Mouse (Mus musculus) left cerebral cortex, postnatal 10 days (tissue): ENCODE measurements around the gene Lemd1. TPM values are rescaled to one million over a fixed set of nuclear protein-coding genes. Genes with fewer than 3 reads are reported as not detected.

Experiments
- DNase-seq, 2 experiments: peaks; one replicate each; pipeline ENCODE4 v3.0.0; 2021 to 2022; ENCODE audit warnings: low spot score in 2 of 2, mixed read lengths in 1 of 2; ENCODE audit errors: extremely low spot score in 1 of 2
- intact Hi-C: fragments of 180-260 bp; cut with DNase I; formaldehyde crosslinking; loops from one replicate; pipeline ENCODE4 v1.15.1; 2025
- total RNA-seq, 2 experiments: library from RNA; stranded (reverse); gene quantifications; 2 replicates each; pipeline ENCODE4 v1.2.3; 2021

Gene Lemd1
- total RNA-seq, 2 experiments from 2014 or later = 4.4 to 5.2 TPM

DNA sequence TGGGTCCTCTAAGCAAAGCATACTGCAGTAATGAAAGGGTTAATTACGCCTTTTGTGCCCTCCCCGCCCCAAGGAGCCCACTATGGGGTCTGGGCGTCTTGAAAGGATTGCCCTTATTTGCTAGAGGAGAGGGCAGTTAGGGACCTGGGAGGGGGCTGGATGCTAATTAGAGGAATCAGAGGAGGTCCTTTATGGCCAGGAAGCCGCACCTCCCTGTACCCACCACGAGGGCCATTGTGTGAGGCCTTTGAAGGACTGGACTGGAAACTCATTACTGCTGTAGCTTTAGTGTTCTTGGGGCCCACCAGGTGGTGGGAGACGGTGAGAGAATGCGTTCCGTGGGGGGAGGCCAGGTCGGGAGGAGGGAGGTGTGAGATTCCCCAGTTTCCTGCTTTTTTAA lies 6.4 kb downstream of the Lemd1 start:
- intact Hi-C loops = no loop called here
- no peak for DNase-seq

DNA sequence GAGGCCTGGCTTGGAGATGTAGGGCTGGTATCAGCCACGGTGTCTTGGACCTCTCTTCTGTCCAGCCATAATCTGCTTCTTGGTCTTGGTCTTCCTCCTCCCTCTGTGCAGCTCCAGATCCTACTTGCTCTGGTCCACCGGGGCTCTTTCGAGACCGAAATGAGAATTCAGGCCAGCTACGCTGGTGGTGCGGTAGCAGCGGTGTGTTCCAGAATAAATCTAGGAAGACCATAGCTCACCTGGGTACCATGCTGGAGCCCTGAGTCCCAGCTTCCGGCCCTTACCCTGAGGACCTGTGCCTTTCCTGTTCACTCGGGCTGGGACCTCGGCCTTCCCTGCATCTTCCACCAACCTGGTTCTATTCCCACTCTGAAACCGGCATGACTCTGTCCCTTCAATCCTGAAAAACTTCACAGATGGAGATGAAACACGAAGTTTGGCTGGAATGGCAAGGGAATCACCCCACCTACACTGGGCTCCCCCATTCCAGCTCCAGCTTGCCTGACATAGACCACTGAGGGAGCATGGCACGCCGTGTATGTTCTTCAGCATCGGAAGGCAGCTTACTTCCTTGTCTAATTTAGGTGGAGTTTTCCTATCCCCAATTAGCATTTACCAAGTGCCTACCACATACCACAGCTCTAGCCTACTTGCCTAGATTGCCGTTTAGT lies 7.3 kb downstream of the Lemd1 start:
- intact Hi-C loops = no loop called here
- DNase-seq = no peak

DNA sequence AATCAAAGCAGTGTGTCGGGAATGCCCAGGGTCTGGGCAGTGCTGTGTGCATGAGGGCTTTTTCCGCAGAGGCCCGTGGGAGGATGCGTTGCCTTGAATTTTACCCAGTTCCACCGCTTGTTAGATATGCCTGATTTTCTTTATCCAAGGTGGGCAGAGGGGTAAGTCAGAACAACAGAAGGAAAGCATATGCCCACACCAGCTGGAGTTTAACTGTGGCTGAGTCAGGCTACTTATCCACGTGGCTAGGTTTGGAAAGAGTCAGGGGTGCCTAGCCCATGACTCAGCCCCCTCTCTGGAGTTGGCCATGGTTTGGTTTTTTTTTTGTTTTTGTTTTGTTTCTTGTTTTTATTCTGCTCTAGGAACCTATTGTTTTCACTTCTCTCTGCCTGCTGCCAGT lies 8.0 kb downstream of the Lemd1 start:
- DNase-seq = no peak
- intact Hi-C loops = no loop called here

- peak in 1 of 2 experiments; percentile 53 for DNase-seq
- intact Hi-C loops = loop anchor here (2.0 kb wide), 1 partner anchor 31 kb away; no protein-coding TSS in a partner anchor
Observed at GRCm38 (mm10) chr1:132199934-132200333, 8.7 kb downstream of the Lemd1 start.

DNA sequence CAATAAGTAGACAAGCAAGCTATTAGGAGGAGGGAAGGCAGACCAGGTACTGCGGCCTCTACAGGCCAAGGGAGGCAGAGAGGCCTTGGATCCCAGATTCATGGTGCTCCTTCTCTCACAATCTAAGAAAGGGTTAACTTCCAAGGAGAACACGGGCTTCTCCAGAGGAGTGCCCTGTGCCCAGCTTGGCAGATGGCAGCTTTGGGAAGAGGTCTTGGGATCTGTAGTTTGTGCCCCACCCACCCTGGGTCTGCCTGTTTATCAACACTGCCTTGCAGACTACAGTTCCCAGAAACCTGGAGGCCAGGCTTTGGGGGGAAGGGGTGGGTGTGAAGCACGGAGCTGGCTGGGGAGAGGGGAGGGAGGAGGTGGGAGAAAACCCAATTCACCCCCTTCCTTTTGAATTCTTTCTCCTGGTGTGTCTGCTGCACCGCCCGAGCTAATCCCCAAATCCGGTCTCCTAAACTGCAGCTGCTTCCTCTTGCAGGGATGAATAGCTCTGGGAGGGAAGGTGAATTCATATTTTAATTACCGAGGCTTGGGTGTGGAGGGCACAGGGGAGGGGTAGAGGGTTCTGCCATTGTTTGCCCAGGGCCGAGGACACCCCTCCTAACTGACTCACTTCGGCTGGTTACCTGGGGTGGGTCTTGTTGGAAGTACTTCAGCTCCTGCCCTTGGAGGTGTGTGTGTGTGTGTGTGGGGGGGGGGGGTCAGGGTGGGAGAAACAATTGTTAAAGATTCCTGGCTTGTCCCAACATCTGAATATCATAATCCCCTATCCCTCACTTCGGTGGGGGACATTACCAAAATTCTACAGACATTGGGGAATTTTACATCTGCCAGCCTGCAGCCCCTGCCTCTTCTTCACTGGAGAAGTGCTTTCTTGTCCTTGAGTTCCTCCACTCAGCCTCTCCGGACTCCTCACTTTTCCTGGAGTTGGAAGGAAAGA lies 9.6 kb downstream of the Lemd1 start:
- peak; percentile 83 to 85 for DNase-seq
- intact Hi-C loops = loop anchor here (2.0 kb wide), 1 partner anchor 32 kb away; no protein-coding TSS in a partner anchor

DNA sequence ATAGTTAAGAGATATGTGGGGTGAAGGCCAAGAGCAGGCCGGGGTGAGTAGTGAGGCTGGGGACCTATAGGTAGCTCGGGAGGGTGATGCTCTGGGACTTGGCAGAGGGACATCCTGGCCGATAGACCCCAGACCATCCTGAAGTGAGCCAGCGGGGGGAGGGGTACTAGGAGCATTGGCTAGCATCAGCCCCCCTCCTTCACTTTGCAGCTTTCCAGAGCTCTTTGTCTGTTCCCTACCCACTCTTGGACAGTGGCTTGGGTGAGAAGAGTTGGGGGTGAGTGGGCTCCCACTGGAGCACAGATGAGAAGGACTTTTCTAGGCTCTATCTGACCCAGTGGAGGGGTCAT lies 10.3 kb downstream of the Lemd1 start:
- intact Hi-C loops = loop anchor here (2.0 kb wide), 1 partner anchor 33 kb away; no protein-coding TSS in a partner anchor

DNA sequence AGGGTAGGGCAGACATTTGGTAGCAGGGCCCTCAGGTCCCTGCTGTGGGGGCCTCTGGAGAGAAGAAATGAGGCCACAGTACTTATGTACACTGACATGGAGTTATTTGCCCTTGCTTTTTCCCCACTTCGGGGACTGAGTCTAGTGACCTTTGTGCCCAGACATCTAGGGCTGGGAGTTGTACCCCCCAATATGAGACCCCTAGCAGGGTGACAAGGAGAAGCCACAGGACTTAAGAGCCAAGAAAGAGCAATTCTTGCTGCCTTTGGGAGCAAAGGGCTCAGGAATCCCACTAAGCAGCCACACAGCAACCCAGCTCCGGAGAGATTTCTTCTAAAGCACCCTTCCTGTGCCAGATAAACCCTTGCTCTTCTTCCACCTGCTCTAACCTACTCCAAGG lies 10.7 kb downstream of the Lemd1 start:
- intact Hi-C loops = loop anchor here (2.0 kb wide), 1 partner anchor 33 kb away; no protein-coding TSS in a partner anchor
- DNase-seq = no peak

More for the DNA sequence above, 10.3 kb downstream of the Lemd1 start:
- DNase-seq = no peak

GRCm38 (mm10) chr1:132202771-132203170 lies 11.5 kb downstream of the Lemd1 start:
- intact Hi-C loops = no loop called here
- DNase-seq = no peak

- no peak for DNase-seq
- intact Hi-C loops = no loop called here
Observed at GRCm38 (mm10) chr1:132205958-132206357, 14.7 kb downstream of the Lemd1 start.

DNA sequence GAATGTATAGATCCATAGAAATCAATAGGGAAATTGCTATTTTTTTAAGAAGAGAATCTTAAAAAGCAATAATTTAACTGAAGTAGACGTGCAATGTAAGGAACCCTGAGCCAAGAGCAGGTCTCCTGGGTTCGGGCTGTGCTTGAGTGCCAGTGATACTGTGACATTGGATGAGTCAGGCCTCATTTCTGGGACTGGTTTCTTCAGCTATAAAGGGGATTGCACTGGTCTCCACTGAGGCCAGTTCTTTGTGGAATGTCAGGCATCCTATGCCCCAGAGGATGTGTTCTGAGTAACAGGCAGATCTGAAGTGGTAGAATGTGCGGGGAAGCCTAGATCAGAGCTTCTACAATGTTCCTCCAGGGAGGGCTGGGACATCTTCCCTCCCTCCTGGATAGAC lies 15.6 kb downstream of the Lemd1 start:
- DNase-seq = no peak
- intact Hi-C loops = no loop called here

GRCm38 (mm10) chr1:132208154-132208553 lies 16.9 kb downstream of the Lemd1 start:
- intact Hi-C loops = no loop called here
- DNase-seq = peak in 1 of 2 experiments; percentile 75

GRCm38 (mm10) chr1:132209400-132209799 lies 18.2 kb downstream of the Lemd1 start:
- no peak for DNase-seq
- intact Hi-C loops = no loop called here

- intact Hi-C loops = loop anchor here (5.0 kb wide), 1 partner anchor 96 kb away; no protein-coding TSS in a partner anchor
- DNase-seq = peak in 1 of 2 experiments; percentile 46
Observed at GRCm38 (mm10) chr1:132210922-132211321, 19.7 kb downstream of the Lemd1 start.

GRCm38 (mm10) chr1:132211672-132212071 lies 20.4 kb downstream of the Lemd1 start:
- no peak for DNase-seq
- intact Hi-C loops = loop anchor here (5.0 kb wide), 1 partner anchor 96 kb away; no protein-coding TSS in a partner anchor

- intact Hi-C loops = loop anchor here (5.0 kb wide), 1 partner anchor 95 kb away; no protein-coding TSS in a partner anchor
- peak; percentile 86 to 88 for DNase-seq
Observed at GRCm38 (mm10) chr1:132212218-132212617, 21.0 kb downstream of the Lemd1 start.

DNA sequence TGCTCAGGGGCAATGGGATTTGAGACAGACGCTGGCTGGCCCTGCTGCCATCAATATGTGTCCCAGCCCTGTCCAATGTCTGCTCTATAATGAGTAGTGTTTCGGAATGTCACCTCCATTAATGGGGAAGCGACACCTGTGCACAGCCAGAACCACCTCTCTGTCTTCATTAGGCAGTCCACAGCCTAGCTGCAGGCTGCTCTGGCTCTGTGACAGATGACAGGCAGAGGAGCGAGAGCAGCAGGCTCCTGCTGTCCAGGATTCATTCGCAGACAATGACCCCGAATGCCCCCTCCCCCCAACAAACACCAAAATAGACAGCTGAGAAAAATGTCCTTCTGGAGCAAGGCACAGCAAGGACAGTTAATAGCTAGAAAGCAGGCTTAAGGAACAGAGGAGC lies 21.8 kb downstream of the Lemd1 start:
- intact Hi-C loops = loop anchor here (5.0 kb wide), 1 partner anchor 94 kb away; no protein-coding TSS in a partner anchor
- DNase-seq = no peak

- intact Hi-C loops = no loop called here
- no peak for DNase-seq
Observed at GRCm38 (mm10) chr1:132216276-132216675, 25.0 kb downstream of the Lemd1 start.

DNA sequence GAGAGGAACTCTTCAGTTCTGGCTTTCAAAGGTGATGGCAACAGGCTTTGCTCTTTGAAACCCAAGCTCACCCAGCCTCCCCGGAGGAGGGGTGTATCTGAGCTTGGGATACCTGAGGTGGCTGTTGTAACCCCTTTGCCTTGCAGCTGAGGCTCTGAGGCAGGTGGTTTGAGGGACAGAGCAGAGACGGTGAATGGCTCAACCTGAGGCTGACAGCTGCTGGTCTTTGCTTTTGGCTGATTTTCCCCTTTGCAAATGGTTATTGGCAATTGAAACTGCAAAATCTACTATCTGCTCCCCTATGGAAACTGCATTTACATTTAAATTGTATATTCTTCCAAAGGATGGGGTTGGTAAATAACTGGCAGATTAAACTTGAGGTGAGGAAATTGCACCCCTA lies 30.4 kb downstream of the Lemd1 start:
- DNase-seq = no peak
- intact Hi-C loops = no loop called here

DNA sequence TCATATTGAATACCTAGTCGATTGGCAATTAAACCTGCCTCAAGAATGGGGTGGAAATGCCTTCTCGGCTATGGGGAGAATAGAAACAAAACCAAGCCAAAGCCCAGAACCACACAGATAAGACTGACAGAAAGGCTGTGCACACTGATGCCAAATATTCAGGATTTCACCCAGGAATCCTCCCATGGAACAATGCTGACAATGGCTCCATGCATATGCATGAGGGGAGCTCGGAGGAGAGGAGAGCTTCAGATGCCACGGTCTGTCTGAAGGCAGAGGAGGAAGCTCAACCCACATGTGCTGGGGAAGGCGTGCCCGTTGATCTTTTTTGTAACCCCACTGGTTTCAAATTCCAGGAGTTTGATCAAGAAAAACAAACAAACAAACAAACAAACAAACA lies 30.9 kb downstream of the Lemd1 start:
- intact Hi-C loops = no loop called here
- no peak for DNase-seq
